Mouse (Mus musculus) kidney, postnatal 36 days (tissue): ENCODE data around the gene Cnpy4.
"Not testable (repeated sequence)": the region's sequence is repeated elsewhere in the genome, so short reads cannot be mapped to it uniquely, and the experiment has no call there.

Source experiments
- DNase-seq, 2 experiments: peaks; one replicate each; pipeline ENCODE4 v3.0.0; 2021 to 2022; ENCODE audit warnings: mixed read lengths in 2 of 2

The Cnpy4 gene

DNA sequence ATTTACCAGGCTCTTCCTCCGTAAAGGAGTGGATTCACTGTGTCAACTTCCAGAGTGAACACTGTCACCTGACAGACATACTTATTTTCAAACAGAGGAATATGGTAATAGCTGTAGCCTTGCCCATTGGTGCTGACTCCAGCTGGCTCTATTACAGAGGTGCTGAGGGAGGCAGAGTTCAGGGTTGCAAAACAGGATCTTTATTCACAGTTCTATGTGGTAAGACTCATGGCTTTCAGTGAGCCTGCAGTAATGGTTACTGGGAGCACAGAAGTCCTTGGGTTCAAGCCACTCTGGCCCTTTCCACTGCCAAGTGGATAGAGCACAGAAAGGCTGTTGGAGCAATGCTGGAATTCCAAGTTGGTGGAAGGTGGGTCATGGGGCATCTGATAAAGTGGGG lies 20.0 kb downstream of the Cnpy4 start:
- no peak for DNase-seq

- DNase-seq = no peak
Measured at GRCm38 (mm10) chr5:138207873-138208272, 20.6 kb downstream of the Cnpy4 start.

DNA sequence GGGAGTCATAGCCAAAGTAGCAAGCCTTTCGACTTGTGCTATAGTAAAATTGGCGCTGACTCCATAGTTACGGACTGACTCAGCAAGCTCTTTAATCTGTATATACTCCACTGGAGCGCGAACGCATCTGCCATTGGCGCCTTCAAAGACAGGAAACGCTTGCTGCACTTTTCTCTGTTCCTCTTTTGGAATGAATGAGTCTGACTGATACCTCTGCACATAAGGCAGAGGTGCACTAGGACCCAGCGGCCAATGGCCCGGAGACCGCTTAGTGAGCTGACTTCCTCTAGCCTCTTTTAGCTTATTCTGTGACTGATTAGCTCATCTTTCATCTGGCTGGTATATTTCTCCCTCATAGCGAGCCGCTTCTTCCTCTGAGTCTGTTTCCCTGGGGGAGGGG lies 29.3 kb downstream of the Cnpy4 start:
- not testable (repeated sequence) for DNase-seq

- DNase-seq = peak in 1 of 2 experiments; percentile 16
Measured at GRCm38 (mm10) chr5:138219864-138220263, 32.6 kb downstream of the Cnpy4 start.

DNA sequence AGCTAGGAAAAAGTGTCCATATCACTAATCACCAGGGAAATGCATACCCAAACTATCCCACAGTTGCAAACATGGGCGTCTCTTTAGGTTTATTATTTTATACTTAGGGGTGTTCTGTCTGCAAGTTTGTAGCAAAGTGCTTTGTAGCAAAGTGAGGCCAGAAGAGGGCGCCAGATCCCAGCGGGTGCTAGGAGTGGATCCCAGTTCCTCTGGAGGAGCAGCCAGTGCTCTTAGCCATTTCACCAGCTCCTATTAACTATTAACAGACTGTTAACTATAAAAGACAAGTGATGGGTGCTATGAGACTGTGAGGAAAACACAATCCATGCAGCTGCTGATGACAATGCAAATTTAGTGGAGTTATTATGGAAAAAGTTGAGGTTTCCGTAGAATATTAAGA lies 34.8 kb downstream of the Cnpy4 start:
- DNase-seq = peak; percentile 91 to 98

- DNase-seq = peak in 1 of 2 experiments; percentile 36
Measured at GRCm38 (mm10) chr5:138223287-138223686, 36.0 kb downstream of the Cnpy4 start.

- no peak for DNase-seq
Measured at GRCm38 (mm10) chr5:138225700-138226099, 38.4 kb downstream of the Cnpy4 start, which contains the start of gene Nxpe5. TSS of gene Nxpe5 (plus strand) at chr5:138225898.

DNA sequence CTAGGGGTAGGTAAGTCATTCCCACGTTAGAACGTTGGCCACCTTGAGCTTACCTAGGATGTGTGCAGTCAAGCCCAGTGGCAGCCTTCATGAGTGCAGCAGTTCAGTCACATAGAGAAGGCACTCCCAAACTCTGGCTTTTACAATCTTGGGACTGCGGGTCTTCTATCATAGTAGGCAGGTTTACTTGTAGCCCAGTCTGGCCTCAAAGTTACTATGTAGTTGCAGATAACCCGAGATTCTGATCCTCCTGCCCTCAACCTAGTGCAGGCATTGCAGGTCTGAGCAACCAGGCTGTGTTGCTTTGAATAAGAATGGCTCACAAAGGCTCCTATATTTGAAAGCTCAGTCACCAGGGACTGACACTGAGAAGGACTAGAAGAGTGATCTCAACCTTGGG lies 39.2 kb downstream of the Cnpy4 start:
- no peak for DNase-seq

GRCm38 (mm10) chr5:138227367-138227766 lies 40.1 kb downstream of the Cnpy4 start:
- no peak for DNase-seq

DNA sequence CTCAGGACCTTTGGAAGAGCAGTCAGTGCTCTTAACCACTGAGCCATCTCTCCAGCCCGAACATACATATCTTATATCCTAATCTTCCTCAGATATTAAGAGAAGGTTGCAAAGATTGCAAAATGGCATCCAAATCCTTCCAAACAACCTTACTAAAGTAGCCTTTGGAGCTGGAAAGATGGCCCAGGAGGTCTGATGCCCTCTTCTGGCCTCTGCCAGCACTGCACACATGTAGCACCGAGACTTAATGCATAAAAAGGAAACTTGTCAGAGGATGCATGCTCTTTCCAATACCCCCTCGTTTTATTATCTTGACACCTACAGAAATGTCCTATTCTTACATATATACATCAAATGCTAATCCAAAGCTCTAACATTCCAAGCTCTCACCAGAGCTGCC lies 40.7 kb downstream of the Cnpy4 start:
- peak; percentile 39 to 83 for DNase-seq

- DNase-seq = no peak
Measured at GRCm38 (mm10) chr5:138229511-138229910, 42.2 kb downstream of the Cnpy4 start.

DNA sequence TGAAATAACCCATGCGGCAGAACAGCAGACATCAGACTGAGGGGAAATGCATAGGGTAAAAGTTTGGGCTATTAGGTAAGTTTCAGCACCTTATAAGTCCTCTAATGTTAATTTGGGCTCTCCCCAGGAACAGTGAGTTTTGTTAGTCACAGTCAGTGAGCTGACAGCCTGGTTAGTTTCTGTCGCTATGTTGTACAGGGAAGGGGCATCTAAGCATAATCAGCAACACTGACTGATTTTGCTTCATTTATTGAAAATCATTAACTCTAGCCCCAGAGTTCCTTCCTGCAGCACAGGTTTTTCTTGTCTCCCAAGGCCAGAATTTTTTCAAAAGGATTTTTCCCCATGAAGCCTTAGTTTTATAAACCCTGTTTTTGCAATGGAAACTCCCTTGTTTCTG lies 46.5 kb downstream of the Cnpy4 start:
- DNase-seq = no peak

DNA sequence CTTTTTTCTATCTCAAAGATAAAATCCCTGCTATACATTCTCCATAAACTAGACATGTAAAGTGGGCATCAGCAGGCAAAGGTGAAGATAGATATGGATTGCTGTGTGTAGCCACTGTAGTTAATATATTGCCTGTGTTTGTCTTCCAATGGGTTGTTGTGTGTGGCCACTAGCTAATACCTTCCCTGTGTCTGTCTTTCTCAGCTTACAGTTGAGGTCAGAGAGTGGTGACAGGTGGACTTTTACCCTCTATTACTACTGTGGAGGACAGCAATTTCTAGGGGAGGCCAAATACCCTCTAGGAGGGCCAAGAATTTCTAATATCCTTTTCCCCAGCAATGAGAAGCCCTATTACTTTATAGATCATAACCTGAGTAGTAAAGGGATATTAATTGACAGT lies 46.9 kb downstream of the Cnpy4 start:
- no peak for DNase-seq

GRCm38 (mm10) chr5:138241511-138241910 lies 54.2 kb downstream of the Cnpy4 start:
- DNase-seq = no peak
